Mouse (Mus musculus): ENCODE data around the gene Mrps10.

The Mrps10 gene

GRCm38 (mm10) chr17:47368401-47369086 is at the start of gene Mrps10:
Gene Mrps10 (plus strand): TSS chr17:47368887.
- peak; percentile 98 for DNase-seq

DNA sequence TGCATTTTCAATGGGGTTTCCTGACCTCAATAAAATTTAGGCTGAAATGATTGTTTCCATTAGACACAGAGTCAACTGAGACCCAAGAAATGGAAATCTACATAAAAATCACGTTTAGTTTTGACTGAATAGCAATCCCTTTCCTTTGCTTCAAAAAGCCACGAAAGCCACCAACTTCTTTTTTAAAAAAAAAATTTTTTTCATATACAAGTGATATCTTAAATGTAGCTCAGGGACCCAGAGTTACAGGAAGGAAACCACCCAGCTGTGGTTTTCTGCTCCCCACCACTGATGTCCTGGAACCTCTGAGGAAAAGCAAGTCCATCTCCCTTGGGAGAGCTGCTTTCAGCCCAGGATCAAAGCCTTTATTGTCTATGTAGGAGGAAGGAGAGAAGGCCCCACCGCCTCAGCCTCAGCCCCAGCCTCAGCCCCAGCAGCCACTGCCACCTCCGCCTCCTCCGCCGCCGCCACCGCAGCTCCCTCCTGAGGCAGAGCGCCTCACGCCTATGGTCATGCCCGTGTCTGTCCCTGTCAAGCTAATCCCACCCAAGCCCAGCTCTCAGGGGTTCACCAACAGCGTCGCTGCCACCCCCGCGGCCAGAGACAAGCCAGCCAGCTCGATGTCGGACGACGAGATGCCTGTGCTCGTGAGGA is 49.6 kb upstream of the Mrps10 start:
- peak; percentile 88 for DNase-seq

- no peak for DNase-seq
Measured at GRCm38 (mm10) chr17:47319761-47320160, 48.9 kb upstream of the Mrps10 start.

DNA sequence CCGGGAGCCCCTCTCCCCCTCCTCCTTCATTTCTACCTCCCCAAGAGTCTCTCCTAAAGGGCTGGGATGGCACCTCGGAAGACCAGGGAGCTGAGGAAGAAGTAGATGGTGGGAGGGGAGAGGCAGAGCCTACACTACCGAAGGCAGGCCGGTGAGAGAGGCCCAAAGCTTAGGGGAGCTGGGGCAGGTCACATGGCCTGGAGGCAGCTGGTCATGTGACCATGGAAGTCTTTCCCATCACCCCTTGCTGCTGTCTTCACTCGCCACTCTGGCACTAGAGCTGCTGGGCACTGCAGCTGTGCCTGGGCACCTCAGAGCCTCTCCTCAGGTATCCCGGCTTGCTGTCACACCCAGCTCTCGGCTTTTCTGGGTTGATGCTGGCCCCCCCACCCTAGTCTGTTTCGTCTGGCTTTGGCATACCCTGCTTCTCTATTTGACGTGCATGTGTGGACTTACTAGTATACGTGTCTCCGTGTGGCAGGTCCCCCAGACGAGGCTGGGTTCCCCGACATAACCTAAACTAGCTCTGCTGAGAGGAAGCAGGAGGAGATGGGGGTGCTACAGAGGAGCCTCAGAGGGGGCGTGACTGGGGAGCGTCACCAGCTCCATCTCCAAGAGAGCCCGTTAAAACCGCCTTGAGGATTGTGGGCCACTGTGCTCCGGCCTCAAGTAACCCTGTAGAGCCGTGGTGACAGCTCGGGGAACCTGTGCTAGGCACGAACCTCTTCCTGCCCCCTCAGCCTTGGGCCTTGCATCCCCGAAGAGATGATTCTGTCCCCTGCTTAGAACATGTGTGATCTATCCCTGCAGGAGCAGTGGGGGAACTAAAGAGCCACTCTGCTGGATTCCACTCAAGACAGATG is 46.3 kb upstream of the Mrps10 start:
- peak; percentile 88 for DNase-seq

- no peak for DNase-seq
Measured at GRCm38 (mm10) chr17:47322991-47323295, 45.7 kb upstream of the Mrps10 start.

DNA sequence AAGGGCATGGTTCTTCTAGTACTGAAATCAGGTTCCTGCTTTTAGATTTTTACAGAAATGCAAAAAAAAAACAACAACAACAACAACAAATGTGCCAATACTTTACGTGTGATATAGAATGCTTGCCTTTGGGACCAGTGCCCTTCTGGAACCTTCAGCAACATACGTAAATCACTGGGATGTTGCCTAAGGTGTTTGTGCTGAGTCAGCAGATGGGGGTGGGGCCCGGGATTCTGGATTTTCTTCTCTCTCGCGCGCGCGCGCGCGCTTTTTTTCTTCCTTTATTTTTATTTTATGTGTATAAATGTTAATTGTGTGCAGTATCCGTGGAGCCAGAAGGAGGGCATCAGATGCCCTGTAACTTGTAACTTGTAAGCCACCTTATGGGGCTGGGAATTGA is 41.1 kb upstream of the Mrps10 start:
- peak; percentile 33 for DNase-seq

DNA sequence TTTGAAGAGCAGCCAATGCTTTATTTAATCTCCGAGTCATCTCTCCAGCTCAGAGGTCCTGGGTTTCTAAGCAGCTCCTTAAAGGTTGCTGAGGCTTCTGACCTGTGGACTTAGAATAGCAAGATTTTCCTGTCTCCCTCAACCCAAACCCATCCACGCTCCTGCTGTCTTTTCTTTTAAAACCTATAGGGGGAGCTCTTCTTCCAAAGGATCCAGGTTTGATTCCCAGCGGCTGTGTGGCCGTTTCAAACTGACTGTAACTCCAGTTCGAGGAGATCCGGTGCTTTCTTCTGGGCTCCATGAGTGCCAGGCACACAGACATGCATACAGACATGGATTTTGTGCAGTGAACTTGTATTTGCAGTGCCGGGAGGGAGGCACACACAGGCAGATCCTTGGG is 40.7 kb upstream of the Mrps10 start:
- DNase-seq: peak; percentile 76

DNA sequence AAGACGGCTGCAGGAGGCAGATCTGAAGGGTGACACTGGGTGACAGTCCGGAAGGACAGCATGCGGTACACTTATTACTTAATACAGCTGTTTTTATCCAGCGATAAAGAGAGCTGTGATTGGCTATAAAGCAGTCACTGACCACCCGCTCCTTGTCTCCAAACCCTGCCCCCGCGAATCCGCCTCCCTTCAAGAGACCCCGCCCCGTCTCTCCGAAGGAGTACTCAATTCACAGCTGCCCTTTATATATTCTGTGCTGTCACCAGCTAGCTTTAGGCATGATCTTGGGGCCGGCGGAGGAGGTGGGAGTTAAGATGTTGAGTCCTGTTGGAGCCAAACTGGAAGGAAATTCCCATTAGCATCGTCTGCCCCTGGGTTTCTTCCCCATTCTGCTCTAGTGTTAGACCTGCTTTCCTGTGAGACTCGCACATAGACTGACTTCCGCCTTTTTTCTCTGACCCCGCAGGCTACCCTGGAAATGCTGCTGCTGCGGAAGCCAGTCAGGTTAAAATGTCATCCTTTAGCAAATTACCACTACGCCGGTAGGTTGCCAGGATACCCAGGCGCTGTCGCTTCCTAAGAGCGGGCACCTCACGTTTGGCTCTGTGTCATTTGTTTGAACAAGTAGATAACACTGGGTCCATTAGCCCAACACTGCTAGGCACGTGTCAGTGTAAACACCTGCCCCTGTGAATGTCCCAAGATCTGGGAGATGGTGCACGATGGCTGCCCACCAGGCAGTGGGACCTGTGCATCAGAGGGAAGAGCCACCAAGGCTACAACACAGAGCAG is 39.9 kb upstream of the Mrps10 start:
- DNase-seq: peak; percentile 87

- DNase-seq: peak; percentile 83
Measured at GRCm38 (mm10) chr17:47330616-47331015, 38.1 kb upstream of the Mrps10 start.

GRCm38 (mm10) chr17:47332001-47332611 is 36.6 kb upstream of the Mrps10 start:
- DNase-seq: peak; percentile 97

DNA sequence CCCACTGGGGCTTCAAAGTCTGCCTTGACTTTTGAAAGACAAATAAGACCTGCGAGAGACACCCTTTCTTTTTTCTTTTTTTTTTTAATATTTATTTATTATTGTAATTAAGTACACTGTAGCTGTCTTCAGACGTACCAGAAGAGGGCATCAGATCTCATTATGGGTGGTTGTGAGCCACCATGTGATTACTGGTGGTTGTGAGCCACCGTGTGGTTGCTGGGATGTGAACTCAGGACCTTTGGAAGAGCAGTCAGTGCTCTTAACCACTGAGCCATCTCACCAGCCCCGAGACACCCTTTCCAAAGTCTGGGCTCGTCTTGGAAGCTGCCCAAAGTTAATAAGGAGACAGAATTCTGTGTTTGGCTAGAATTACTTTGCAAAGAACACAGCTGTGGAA is 36.0 kb upstream of the Mrps10 start:
- DNase-seq: peak; percentile 88

DNA sequence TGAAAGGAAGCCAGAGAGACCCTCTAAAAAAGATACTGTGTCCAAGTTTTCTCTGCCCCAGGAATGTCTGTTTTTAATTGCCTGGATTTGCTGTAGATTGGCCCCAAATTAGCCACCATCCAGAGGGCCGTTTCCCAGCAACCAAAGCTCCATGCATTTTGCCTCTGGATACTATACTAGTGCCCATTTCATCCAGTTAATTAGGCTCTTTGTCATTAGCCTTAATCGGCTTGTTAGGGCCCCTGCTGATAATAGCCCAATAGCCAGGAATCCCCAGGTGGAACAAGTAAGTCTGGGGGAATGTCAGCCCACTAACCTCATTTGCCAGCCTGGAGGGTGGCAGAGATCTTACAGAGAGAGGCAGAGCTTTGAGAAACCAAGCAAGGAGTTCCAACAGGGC is 35.3 kb upstream of the Mrps10 start:
- peak; percentile 85 for DNase-seq

GRCm38 (mm10) chr17:47343121-47343520 is 25.6 kb upstream of the Mrps10 start:
- peak; percentile 13 for DNase-seq

DNA sequence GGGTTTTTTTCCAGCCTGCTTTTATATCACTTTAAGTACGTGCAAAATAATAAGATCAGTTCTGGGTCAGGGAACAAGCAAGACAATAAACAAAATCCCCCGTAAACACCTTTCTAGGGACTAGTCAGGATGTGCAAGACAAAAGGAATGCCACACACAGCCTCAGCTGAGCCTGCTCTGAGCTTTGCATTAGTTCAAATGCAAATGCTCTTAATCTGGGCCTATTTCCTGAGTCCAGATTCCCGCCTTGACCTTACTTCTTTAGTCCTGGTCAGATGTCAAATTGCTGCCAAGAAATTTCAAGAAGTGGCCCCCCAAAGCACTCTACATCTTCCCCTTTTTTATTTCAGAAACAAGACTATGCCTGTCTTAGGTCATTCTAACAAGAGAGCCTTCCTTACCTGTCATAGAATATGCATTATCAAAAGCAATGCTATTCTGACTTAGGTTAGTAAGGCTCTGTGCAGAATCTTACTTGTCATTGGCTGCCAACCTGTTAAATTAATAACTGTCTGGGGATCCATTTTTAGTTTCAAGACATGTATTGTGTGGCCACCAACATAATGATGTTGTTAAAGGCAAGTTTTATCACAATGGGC is 18.9 kb upstream of the Mrps10 start:
- DNase-seq: peak; percentile 1

GRCm38 (mm10) chr17:47359964-47360363 is 8.7 kb upstream of the Mrps10 start:
- DNase-seq: no peak

DNA sequence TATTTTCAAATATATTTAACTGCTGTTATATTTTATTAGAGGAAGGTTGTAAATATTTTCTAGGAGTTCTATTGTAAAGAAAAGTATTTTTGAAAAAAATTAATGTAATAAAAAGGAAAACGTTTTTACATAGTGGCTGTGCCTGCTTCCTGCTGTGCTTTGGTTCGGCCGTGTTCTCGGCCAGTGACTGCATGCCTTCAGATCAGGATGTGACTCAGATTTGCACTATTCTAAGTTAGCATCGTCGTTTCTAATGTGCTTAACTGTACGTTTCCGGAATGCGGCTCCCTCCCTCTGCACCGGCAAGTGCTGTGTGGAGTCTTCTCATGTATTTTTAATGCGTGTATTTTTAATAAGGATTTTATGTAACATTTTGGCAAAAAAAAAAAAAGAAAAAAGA is 7.3 kb upstream of the Mrps10 start:
- DNase-seq: no peak

DNA sequence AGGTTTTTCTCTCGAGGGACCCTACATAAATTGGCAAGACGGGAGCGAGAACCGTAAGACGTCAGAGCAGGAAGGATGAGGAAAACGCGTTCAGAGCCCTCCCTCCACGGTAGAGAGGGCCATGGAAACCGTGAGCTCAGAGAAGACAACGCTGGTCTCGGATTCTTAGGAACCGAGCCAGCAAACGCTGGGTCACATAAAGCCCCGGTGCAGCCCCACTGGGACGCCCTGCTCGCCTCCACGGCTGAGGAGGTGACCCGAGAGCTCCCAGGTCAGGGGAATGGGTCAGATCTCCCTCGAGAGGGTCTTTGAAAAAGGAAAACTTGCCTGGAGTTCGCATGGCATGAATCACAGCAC is 378 bp downstream of the Mrps10 start:
- peak; percentile 92 for DNase-seq

GRCm38 (mm10) chr17:47371451-47371850 is 2.8 kb downstream of the Mrps10 start:
- no peak for DNase-seq

- DNase-seq: no peak
Measured at GRCm38 (mm10) chr17:47373991-47374390, 5.3 kb downstream of the Mrps10 start.

- DNase-seq: no peak
Measured at GRCm38 (mm10) chr17:47376779-47377280, 8.1 kb downstream of the Mrps10 start.

DNA sequence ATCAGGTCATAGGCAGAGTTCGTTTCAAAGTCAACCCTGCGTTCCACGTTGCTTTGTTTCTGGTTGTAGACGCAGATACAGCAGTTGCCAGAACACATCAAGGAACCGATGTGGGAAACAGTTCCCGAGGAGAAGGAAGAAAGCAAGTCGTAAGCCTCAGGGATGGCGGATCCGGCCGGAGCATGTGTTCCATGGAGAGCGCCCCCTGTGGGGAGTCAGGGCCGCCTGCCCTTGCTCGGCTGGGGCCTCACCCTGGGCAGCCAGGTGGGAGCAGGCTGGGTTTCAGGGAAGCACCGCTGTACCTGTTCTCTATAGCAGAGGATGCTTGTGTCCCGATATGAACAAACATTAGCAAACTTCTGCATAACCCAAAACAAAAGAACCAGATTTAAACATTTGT is 9.4 kb downstream of the Mrps10 start:
- no peak for DNase-seq

DNA sequence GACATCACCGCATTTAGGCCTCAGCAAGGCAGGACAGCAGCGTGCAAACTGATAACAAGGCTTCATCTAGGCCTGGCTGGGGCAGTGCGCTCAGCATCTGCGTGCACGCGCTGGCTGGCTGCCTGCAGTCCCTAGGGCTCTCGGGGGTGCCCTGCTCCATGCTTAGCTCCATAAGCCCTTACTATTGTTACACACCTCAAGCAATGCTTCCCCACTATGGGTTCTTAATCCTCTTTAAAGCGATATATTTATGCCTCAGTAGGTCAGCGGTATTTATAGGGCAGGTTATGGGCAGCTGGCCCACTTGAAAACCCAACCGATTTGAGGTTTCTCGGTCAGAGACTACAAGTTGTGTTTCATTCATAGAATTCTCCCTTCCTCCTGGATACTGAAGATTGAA is 13.2 kb downstream of the Mrps10 start:
- no peak for DNase-seq

All from heart, adult 11 months (tissue).